ENCODE assay signal across 17 mouse cellular contexts in the genomic region with DNA sequence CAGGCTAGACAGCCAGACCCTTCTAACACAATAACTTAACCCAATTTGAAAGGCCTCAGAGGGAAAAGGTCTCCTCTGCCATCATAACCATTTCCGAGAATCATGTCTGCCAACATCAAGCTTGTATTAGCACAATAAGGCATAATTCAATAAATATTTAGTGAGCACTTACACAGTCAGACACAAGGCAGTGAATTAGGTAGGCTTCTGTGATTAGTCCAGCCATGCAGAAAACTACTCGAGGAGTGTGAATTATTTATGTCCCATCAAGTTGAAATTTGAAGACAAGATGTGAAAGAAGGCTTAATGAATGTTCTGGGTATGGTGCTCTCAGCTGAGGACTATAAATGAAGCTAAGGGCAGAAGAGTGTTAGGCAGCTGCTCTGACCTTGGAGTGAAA.
"Had no signal": no experiment of that assay in that cellular context is flagged by ENCODE, and none has a peak within 500 bp of the region (broad histone marks: within the 10 kb centered on the region; RNA-seq: fewer than 3 reads in every experiment).

No protein-coding gene starts in this region.

- H3K4me2 ChIP-seq: liver, embryonic 13.5 days; midbrain, embryonic 11.5 days; stomach, embryonic 15.5 days had no signal

- H3K9ac ChIP-seq: liver, embryonic 13.5 days; stomach, embryonic 15.5 days had no signal

- H3K36me3 ChIP-seq: liver, embryonic 13.5 days; stomach, embryonic 15.5 days had no signal

- H3K27me3 ChIP-seq: liver, embryonic 13.5 days; stomach, embryonic 15.5 days had no signal

- DNase-seq: kidney, adult 2 months; kidney, postnatal 36 days; layer of hippocampus, postnatal 36 days; liver, embryonic 13.5 days; lung, adult 2 months; lung, postnatal 14 days; lung, postnatal 4 days; right cerebral cortex, postnatal 25 days; spleen, adult 18-20 months; thymus, postnatal 25 days had no signal

- H3K27ac ChIP-seq: kidney, postnatal 0 days; left cerebral cortex, adult 2 months; liver, embryonic 13.5 days; stomach, embryonic 15.5 days had no signal

- ATAC-seq: intestine, postnatal 0 days; midbrain, embryonic 16.5 days had no signal

- H3K9me3 ChIP-seq: liver, embryonic 13.5 days; stomach, embryonic 15.5 days had no signal

- H3K4me3 ChIP-seq: left cerebral cortex, adult 2 months; liver, embryonic 13.5 days; myocyte; stomach, embryonic 15.5 days had no signal

- H3K4me1 ChIP-seq: stomach, embryonic 15.5 days had no signal
